Mouse (Mus musculus) WW6 (cell line): Measurements from ENCODE around the gene Sema7a.

Experiments
- DNase-seq: peaks from one replicate; pipeline ENCODE4 v3.0.0-alpha.2; 2013; ENCODE audit warnings: low read depth, low spot score

Sema7a gene

DNA sequence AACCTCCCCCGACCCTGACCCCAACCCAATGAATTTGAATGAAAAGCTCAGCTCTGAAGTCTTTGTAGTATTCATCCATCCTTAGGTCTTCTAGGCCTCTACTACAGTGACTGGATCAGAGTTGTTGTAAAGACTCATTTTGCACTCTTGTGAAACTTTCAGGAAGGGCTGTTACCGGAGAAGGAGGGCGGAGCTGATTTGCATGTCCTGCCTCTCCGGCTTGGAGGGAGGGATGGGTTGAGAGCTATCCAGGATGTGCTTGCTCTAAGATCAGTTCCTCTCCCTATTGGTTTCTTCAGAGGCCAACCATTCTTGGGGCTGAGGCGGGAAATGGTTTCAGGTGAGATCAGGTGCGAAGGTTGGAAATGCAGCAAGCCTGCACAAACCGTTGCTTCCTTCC lies 71.1 kb downstream of the Sema7a start:
- DNase-seq = peak; percentile 26

DNA sequence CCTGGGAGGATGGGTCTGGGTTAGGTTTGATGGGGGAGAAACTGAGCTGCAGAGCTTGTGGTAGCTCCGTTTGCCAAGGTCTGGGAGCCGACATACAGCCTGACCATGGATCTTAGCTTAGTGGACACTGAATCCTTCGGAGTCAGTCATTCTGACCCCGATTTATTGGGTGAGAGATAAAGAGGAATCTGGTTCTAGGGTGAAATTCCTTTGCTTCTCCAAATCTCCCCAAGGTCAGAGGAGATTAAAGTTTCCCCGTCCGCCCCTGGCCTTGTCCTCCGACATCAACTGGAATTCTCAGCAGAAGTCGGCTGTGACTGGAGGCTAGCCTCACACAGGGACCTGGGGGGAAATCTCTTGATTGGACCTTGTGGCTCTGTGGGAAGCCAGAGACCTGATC lies 71.6 kb downstream of the Sema7a start:
- no peak for DNase-seq
